Mouse (Mus musculus): Measurements from ENCODE around the gene Xrra1. TPM values are rescaled to one million over a fixed set of nuclear protein-coding genes. Genes with fewer than 3 reads are reported as not detected.

Xrra1 gene
- polyA plus RNA-seq, 1 experiment from 2014 or later, result 0.37 TPM

GRCm38 (mm10) chr7:99856266-99856861 lies 2.6 kb upstream of the Xrra1 start:
- Histone ChIP-seq H3K9me3 (no peaks in the 10 kb centered on the region), H3K4me2 (no peak overlapping the region), H3K36me3 (replicated peaks) (peaks cover 34% of the 10 kb centered on the region), H3K27ac (no peak overlapping the region), H3K9ac (no peak overlapping the region), H3K27me3 (no peaks in the 10 kb centered on the region), H3K4me1 (peaks cover 20% of the 10 kb centered on the region), H3K4me3 (replicated peaks) (no peak overlapping the region)
- 92% methylated on average over 14 of the region's 14 CpGs for WGBS
- ATAC-seq (ENCODE audit: low FRiP score), result no peak

DNA sequence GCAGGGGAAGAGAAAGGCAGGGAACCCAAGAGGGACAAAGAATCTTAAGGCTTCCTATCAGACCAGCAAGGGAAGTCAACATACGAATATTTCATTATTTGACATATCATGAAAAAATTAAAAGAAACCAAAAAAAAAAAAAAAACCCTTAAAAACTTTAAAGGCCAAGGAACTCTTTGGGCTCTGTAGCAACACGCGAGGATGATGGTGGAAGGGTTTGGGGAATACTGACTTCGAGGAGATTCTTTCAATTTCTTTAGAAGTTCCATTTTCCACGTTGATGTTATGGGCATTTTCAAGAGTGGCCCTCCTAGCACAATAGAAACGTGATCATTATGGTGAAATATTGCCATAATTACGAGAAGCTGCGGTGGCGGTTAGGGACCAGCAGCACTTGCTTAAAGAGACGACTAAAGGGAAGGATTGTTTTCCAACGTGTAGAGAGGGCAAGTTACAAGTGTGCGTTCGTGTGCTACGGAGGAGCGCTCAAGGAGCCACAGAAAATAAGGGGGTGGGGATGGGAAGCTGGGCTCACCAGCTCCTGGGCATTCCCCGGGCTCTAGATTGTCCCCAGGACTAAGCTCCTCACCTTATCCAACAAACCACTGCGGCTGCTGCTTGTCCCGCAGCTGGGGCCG lies 622 bp upstream of the Xrra1 start:
- Histone ChIP-seq H3K4me3 (replicated peaks) (peak overlapping the region; percentile 85), H3K9me3 (no peaks in the 10 kb centered on the region), H3K36me3 (replicated peaks) (peaks cover 29% of the 10 kb centered on the region), H3K4me2 (peak overlapping the region; percentile 87), H3K27ac (peak overlapping the region; percentile 76), H3K27me3 (no peaks in the 10 kb centered on the region), H3K9ac (peak overlapping the region; percentile 84), H3K4me1 (peaks cover 23% of the 10 kb centered on the region)
- peak; percentile 73 for ATAC-seq (ENCODE audit: low FRiP score)
- WGBS, result 2% methylated on average over 19 of the region's 19 CpGs

DNA sequence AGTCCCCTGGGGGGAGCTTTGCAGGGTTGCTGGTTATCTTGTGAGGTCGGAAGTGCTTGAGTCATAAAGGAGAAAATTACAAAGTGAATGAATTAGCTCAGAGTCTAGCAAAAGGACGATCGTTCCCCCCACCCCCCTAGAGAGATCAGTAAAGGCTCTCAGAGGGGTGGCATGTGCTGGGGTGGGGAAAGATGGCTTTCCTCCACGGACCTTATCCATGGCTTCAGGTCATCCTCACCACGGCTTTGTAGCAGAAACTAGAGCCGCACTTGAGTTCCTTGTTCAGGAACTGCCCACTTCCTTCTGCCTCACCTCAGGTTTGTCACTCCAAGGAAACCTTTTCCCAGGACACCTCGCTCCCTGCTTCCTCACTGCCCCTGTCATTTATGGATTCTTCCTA lies 4.4 kb downstream of the Xrra1 start, which contains the start of gene Spcs2:
Spcs2 (minus strand) TSS at position 101 of the 400 bp plus-strand sequence.
- no peak within 1 kb of the TSS for H3K4me3 ChIP-seq (replicated peaks)
- WGBS, result 67% methylated on average over 7 of the region's 7 CpGs
- ATAC-seq (ENCODE audit: low FRiP score), result no peak

DNA sequence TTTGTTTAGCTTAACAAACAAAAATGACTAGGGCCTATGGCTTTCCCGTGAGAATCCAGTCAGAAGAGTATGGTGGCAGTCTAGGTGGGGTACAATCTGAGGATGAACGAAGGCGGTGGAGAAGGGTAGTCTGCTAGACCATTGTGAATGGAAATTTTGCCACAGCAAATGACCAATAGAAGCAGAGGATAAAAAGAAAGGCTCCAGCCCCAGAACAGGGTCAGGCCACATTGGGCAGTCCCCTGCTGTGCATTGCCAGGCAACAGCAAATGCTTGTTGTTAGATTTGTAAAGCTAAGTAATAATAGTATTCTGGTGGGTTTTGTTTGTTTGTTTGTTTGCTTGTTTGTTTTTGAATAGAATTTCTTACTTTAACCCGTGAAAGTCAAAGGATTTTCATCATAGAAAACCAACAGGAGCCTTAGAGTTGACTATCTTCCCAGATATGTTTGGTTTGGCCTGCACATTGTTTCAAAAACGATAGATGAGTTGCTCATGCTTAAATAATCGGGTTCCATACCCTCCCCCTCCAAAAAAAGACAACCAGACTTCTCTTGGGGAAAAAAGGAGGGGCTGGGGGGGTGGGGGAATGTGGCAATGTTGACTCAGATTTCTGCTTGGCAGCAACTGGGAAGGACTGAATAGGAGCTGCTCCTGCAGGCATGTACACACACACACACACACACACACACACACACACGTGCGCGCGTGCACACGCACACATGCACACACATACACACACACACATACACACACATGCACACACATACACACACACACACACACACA lies 5.5 kb downstream of the Xrra1 start:
- ATAC-seq (ENCODE audit: low FRiP score), result no peak; the same call in 1 of the 2 replicates
- Histone ChIP-seq H3K4me2 (no peak overlapping the region), H3K27ac (0 out of 2 replicates have a peak overlapping the region, but pooled peaks have one; percentile 3), H3K27me3 (no peaks in the 10 kb centered on the region), H3K4me1 (peaks cover 19% of the 10 kb centered on the region), H3K36me3 (replicated peaks) (no peaks in the 10 kb centered on the region), H3K9me3 (no peaks in the 10 kb centered on the region), H3K9ac (no peak overlapping the region), H3K4me3 (replicated peaks) (no peak overlapping the region)
- 37% methylated on average over 11 of the region's 11 CpGs for WGBS

More for the DNA sequence above, 4.4 kb downstream of the Xrra1 start, which contains the start of gene Spcs2:
- Histone ChIP-seq H3K4me1 (peaks cover 22% of the 10 kb centered on the region), H3K27ac (0 out of 2 replicates have a peak within 1 kb of the TSS, but pooled peaks have one; percentile 3), H3K9ac (no peak within 1 kb of the TSS), H3K4me2 (no peak within 1 kb of the TSS), H3K36me3 (replicated peaks) (no peaks in the 10 kb centered on the region), H3K9me3 (no peaks in the 10 kb centered on the region), H3K27me3 (no peaks in the 10 kb centered on the region)

DNA sequence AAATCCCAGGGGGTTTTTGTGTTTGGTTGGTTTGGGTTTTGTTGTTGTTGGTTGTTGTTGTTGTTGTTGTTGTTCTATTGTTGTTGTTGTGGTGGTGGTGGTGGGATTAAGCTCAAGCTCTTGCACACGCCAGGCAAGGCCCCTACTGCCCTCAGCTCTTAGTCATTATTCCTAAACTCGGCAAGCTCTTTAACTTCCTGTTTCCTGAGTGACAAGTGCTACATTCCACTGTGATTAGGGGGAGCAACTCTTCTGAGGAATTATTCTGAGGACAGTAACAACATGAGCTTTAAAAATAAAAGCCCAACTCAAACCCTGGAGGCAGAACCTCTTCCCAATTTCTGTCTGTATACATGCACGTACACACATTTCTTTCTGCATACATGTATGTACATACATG lies 6.3 kb downstream of the Xrra1 start:
- H3K4me3 ChIP-seq (replicated peaks), result no peak overlapping the region
- no peak for ATAC-seq (ENCODE audit: low FRiP score)
- WGBS, result 46% methylated on average over 3 of the region's 3 CpGs

GRCm38 (mm10) chr7:99869296-99869695 lies 10.4 kb downstream of the Xrra1 start:
- WGBS, result 82% methylated on average over 4 of the region's 4 CpGs
- Histone ChIP-seq H3K4me2 (no peak overlapping the region), H3K27me3 (no peaks in the 10 kb centered on the region), H3K4me1 (peaks cover 10% of the 10 kb centered on the region), H3K9ac (no peak overlapping the region), H3K4me3 (replicated peaks) (no peak overlapping the region), H3K27ac (no peak overlapping the region), H3K9me3 (no peaks in the 10 kb centered on the region), H3K36me3 (replicated peaks) (no peaks in the 10 kb centered on the region)
- ATAC-seq (ENCODE audit: low FRiP score), result no peak

More for the DNA sequence above, 6.3 kb downstream of the Xrra1 start:
- H3K27ac ChIP-seq, result no peak overlapping the region
- no peaks in the 10 kb centered on the region for H3K9me3 ChIP-seq
- H3K4me2 ChIP-seq, result no peak overlapping the region
- H3K4me1 ChIP-seq, result peaks cover 19% of the 10 kb centered on the region
- no peaks in the 10 kb centered on the region for H3K36me3 ChIP-seq (replicated peaks)
- H3K27me3 ChIP-seq, result no peaks in the 10 kb centered on the region
- H3K9ac ChIP-seq, result no peak overlapping the region

DNA sequence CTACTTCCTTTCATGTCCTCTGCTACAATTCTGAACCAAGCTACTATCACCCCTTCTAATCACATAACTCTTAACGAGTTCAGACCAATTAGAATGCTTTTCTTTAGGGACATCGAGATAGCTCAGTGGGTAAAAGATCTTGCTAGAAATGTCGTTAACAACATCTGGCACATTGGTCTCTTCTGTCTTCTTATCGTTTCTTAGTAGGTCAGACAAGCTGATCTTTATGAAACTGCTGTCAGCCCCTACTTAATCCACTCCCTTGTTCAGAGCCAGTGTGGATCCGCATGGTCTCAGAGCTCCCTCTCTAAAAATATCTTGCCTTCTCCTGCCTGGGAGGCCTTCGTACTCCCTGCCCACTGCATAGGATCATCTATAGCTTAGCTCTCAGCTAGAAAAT lies 15.0 kb downstream of the Xrra1 start:
- Histone ChIP-seq H3K9ac (no peak overlapping the region), H3K9me3 (no peaks in the 10 kb centered on the region), H3K4me1 (no peaks in the 10 kb centered on the region), H3K27me3 (no peaks in the 10 kb centered on the region), H3K27ac (no peak overlapping the region), H3K4me2 (no peak overlapping the region), H3K36me3 (replicated peaks) (no peaks in the 10 kb centered on the region), H3K4me3 (replicated peaks) (no peak overlapping the region)
- no peak for ATAC-seq (ENCODE audit: low FRiP score)
- 55% methylated on average over 6 of the region's 6 CpGs for WGBS

GRCm38 (mm10) chr7:99875891-99876290 lies 17.0 kb downstream of the Xrra1 start:
- no peaks in the 10 kb centered on the region for H3K9me3 ChIP-seq
- H3K27me3 ChIP-seq, result no peaks in the 10 kb centered on the region
- ATAC-seq (ENCODE audit: low FRiP score), result no peak
- no peak overlapping the region for H3K27ac ChIP-seq
- H3K4me2 ChIP-seq, result no peak overlapping the region
- no peaks in the 10 kb centered on the region for H3K4me1 ChIP-seq
- 49% methylated on average over 5 of the region's 5 CpGs for WGBS
- no peak overlapping the region for H3K9ac ChIP-seq
- H3K36me3 ChIP-seq (replicated peaks), result no peaks in the 10 kb centered on the region
- H3K4me3 ChIP-seq (replicated peaks), result no peak overlapping the region

DNA sequence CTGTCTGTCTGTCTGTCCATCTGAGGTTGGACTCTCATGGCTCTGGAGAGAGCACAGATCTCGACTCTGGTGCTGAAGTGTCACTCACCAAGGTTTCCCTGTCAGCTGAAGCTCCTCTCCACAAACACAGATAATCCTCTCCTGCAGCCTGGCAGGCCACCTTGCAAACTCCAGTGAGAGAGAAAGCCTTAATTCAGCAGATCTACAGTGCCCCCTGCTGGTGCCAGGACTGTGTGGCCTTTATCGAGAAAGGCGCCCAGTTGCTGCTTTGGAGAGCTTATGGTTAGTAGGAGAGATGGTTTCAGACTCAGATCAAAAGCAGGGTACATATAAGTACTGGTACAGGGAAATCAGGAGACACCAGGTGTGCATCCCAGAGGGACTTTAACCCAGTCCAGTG lies 17.4 kb downstream of the Xrra1 start:
- no peaks in the 10 kb centered on the region for H3K4me1 ChIP-seq
- no peak for ATAC-seq (ENCODE audit: low FRiP score)
- WGBS, result 1% methylated on average over 3 of the region's 3 CpGs
- no peaks in the 10 kb centered on the region for H3K27me3 ChIP-seq
- no peaks in the 10 kb centered on the region for H3K9me3 ChIP-seq
- H3K36me3 ChIP-seq (replicated peaks), result no peaks in the 10 kb centered on the region
- no peak overlapping the region for H3K27ac ChIP-seq
- no peak overlapping the region for H3K4me2 ChIP-seq
- H3K9ac ChIP-seq, result no peak overlapping the region
- no peak overlapping the region for H3K4me3 ChIP-seq (replicated peaks)

DNA sequence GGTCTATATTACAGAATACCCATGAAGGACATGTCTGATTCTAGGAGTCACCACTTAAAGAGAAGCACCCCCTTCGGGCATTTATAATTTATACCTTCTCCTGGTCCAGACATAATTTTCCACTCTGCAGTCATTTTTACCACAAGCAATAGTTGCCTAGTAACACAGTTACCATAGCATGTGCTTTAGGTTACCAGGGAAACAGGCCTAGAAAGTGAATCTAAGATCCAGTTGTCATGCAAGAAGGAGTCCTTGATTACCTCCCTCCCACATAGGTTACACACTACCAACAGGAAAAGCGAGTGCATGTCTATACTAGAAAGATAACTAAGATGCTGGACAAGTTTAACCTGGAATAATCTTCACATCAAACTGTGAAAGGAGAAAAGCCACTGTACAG lies 19.3 kb downstream of the Xrra1 start:
- no peak for ATAC-seq (ENCODE audit: low FRiP score)
- WGBS, result 70% methylated on average over 2 of the region's 2 CpGs

GRCm38 (mm10) chr7:99887230-99887735 lies 28.4 kb downstream of the Xrra1 start:
- 84% methylated on average over 2 of the region's 2 CpGs for WGBS
- Histone ChIP-seq H3K36me3 (replicated peaks) (no peaks in the 10 kb centered on the region), H3K4me3 (replicated peaks) (no peak overlapping the region), H3K4me1 (peaks cover 17% of the 10 kb centered on the region), H3K27ac (no peak overlapping the region), H3K9ac (no peak overlapping the region), H3K9me3 (no peaks in the 10 kb centered on the region), H3K4me2 (no peak overlapping the region), H3K27me3 (no peaks in the 10 kb centered on the region)
- no peak for ATAC-seq (ENCODE audit: low FRiP score)

More for the DNA sequence above, 19.3 kb downstream of the Xrra1 start:
- H3K27me3 ChIP-seq, result no peaks in the 10 kb centered on the region
- H3K4me2 ChIP-seq, result no peak overlapping the region
- H3K9me3 ChIP-seq, result no peaks in the 10 kb centered on the region
- H3K9ac ChIP-seq, result no peak overlapping the region
- no peaks in the 10 kb centered on the region for H3K36me3 ChIP-seq (replicated peaks)
- H3K4me3 ChIP-seq (replicated peaks), result no peak overlapping the region
- no peaks in the 10 kb centered on the region for H3K4me1 ChIP-seq
- H3K27ac ChIP-seq, result no peak overlapping the region

- Histone ChIP-seq H3K27me3 (no peaks in the 10 kb centered on the region), H3K4me3 (replicated peaks) (no peak overlapping the region), H3K9ac (no peak overlapping the region), H3K36me3 (replicated peaks) (no peaks in the 10 kb centered on the region), H3K4me2 (no peak overlapping the region), H3K4me1 (peaks cover 17% of the 10 kb centered on the region), H3K27ac (no peak overlapping the region), H3K9me3 (no peaks in the 10 kb centered on the region)
- no peak for ATAC-seq (ENCODE audit: low FRiP score)
These were observed 28.8 kb downstream of the Xrra1 start for GRCm38 (mm10) chr7:99887743-99888142.
